Mouse (Mus musculus) midbrain, embryonic 11.5 days (tissue): ENCODE data around the gene Ebp. TPM values are rescaled to one million over a fixed set of nuclear protein-coding genes. Genes with fewer than 3 reads are reported as not detected.

Experiments used
- ATAC-seq: fragments of 200-750 bp; cut with Nextera tagmentation; 2 replicates; pipeline ENCODE4 v1.8.0; 2017; ENCODE audit warnings: moderate TSS enrichment, moderate library complexity; ENCODE audit not compliant: low FRiP score
- DNase-seq: peaks from one replicate; pipeline ENCODE4 v3.0.0; 2015; ENCODE audit warnings: low spot score; ENCODE audit errors: missing footprints
- H3K27ac ChIP-seq: fragments of 300-500 bp; sonication (generic); 2 replicates; pipeline ENCODE4 v1.5.1; 2014; ENCODE audit warnings: low read depth, low read length
- H3K27me3 ChIP-seq: fragments of 300-500 bp; sonication (generic); 2 replicates; pipeline ENCODE4 v1.6.1; 2014; ENCODE audit warnings: mild to moderate bottlenecking, low read length, moderate library complexity, mixed read lengths; ENCODE audit not compliant: control insufficient read depth, insufficient read depth
- H3K36me3 ChIP-seq: fragments of 300-500 bp; sonication (generic); 2 replicates; pipeline ENCODE4 v1.6.1; 2014; ENCODE audit warnings: mild to moderate bottlenecking, low read length, moderate library complexity, mixed read lengths; ENCODE audit not compliant: control insufficient read depth, insufficient read depth
- H3K4me1 ChIP-seq: fragments of 300-500 bp; sonication (generic); 2 replicates; pipeline ENCODE4 v1.6.1; 2014; ENCODE audit warnings: low read length; ENCODE audit not compliant: control insufficient read depth, insufficient read depth
- H3K4me2 ChIP-seq: fragments of 300-500 bp; sonication (generic); 2 replicates; pipeline ENCODE4 v1.6.1; 2014; ENCODE audit warnings: mild to moderate bottlenecking, moderate library complexity
- H3K4me3 ChIP-seq: fragments of 300-500 bp; sonication (generic); 2 replicates; pipeline ENCODE4 v1.5.1; 2014; ENCODE audit warnings: low read depth, low read length
- H3K9ac ChIP-seq: fragments of 300-500 bp; sonication (generic); 2 replicates; pipeline ENCODE4 v1.6.1; 2014; ENCODE audit warnings: low read length
- H3K9me3 ChIP-seq: fragments of 300-500 bp; sonication (generic); 2 replicates; pipeline ENCODE4 v1.6.1; 2016; ENCODE audit warnings: low read length; ENCODE audit not compliant: control insufficient read depth
- WGBS: fragments of 180-500 bp; shearing (Covaris S2); extraction: QIAGEN DNeasy Blood & Tissue Kit; methylation state at CpG from one replicate; pipeline ENCODE4 v1.1.7; 2014; 5-methylcytosine and 5-hydroxymethylcytosine counted together
- polyA plus RNA-seq: library from polyadenylated mRNA; unstranded; fragments of >200 nt; fragmentation: Nextera tagmentation; extraction: Ambion mirVana; gene quantifications from 2 replicates; pipeline ENCODE4 v1.2.1, GENCODE M21; 2014

The Ebp gene
- polyA plus RNA-seq, 1 experiment from 2014 or later, result 36.1 TPM

- no peaks in the 10 kb centered on the region for H3K4me1 ChIP-seq
- peak overlapping the region; percentile 55 for H3K4me3 ChIP-seq
- no peaks in the 10 kb centered on the region for H3K36me3 ChIP-seq
- H3K9me3 ChIP-seq, result no peaks in the 10 kb centered on the region
- WGBS, result 15% methylated on average over 4 of the region's 4 CpGs
- no peaks in the 10 kb centered on the region for H3K27me3 ChIP-seq
- H3K9ac ChIP-seq, result peak overlapping the region; percentile 55
- peak overlapping the region; percentile 51 for H3K4me2 ChIP-seq
- DNase-seq (no peak), ATAC-seq (no peak)
- no peak overlapping the region for H3K27ac ChIP-seq
Observed at GRCm38 (mm10) chrX:8175169-8175503, 18.2 kb downstream of the Ebp start.

- Histone ChIP-seq H3K27me3 (no peaks in the 10 kb centered on the region), H3K4me1 (no peaks in the 10 kb centered on the region), H3K36me3 (no peaks in the 10 kb centered on the region), H3K9me3 (no peaks in the 10 kb centered on the region), H3K9ac (no peak overlapping the region), H3K4me2 (no peak overlapping the region), H3K4me3 (no peak overlapping the region), H3K27ac (no peak overlapping the region)
- WGBS, result 94% methylated on average over 10 of the region's 10 CpGs
- DNase-seq, result no peak
- no peak for ATAC-seq
Observed at GRCm38 (mm10) chrX:8167716-8168647, 25.3 kb downstream of the Ebp start.

GRCm38 (mm10) chrX:8164471-8164870 lies 28.8 kb downstream of the Ebp start:
- WGBS, result 88% methylated on average over 4 of the region's 4 CpGs
- H3K36me3 ChIP-seq, result no peaks in the 10 kb centered on the region
- H3K27me3 ChIP-seq, result no peaks in the 10 kb centered on the region
- H3K9ac ChIP-seq, result no peak overlapping the region
- no peaks in the 10 kb centered on the region for H3K4me1 ChIP-seq
- DNase-seq (no peak), ATAC-seq (no peak)
- no peak overlapping the region for H3K27ac ChIP-seq
- no peaks in the 10 kb centered on the region for H3K9me3 ChIP-seq
- H3K4me3 ChIP-seq, result no peak overlapping the region
- H3K4me2 ChIP-seq, result no peak overlapping the region

- no peak overlapping the region for H3K4me2 ChIP-seq
- no peak overlapping the region for H3K9ac ChIP-seq
- ATAC-seq (no peak), DNase-seq (no peak)
- H3K27me3 ChIP-seq, result no peaks in the 10 kb centered on the region
- 94% methylated on average over 5 of the region's 5 CpGs for WGBS
- no peaks in the 10 kb centered on the region for H3K9me3 ChIP-seq
- H3K36me3 ChIP-seq, result no peaks in the 10 kb centered on the region
- H3K4me1 ChIP-seq, result no peaks in the 10 kb centered on the region
- no peak overlapping the region for H3K27ac ChIP-seq
- H3K4me3 ChIP-seq, result no peak overlapping the region
Observed at GRCm38 (mm10) chrX:8163076-8163475, 30.2 kb downstream of the Ebp start.

GRCm38 (mm10) chrX:8145153-8145991 lies 47.9 kb downstream of the Ebp start, which contains the start of gene Rbm3:
Gene Rbm3 (minus strand): TSS chrX:8145880.
- ATAC-seq (peak; percentile 94), DNase-seq (peak; percentile 93)
- Histone ChIP-seq H3K27me3 (no peaks in the 10 kb centered on the region), H3K36me3 (peaks cover 8% of the 10 kb centered on the region), H3K4me3 (peak within 1 kb of the TSS; percentile 57), H3K4me1 (peaks cover 7% of the 10 kb centered on the region), H3K4me2 (peak within 1 kb of the TSS; percentile 70), H3K9ac (peak within 1 kb of the TSS; percentile 92), H3K27ac (peak within 1 kb of the TSS; percentile 89), H3K9me3 (no peaks in the 10 kb centered on the region)
- 26% methylated on average over 58 of the region's 65 CpGs for WGBS

- Histone ChIP-seq H3K4me3 (peak overlapping the region; percentile 57), H3K9ac (peak overlapping the region; percentile 92; the same call in 1 of the 2 replicates), H3K4me2 (peak overlapping the region; percentile 70), H3K27me3 (no peaks in the 10 kb centered on the region), H3K36me3 (peaks cover 8% of the 10 kb centered on the region), H3K27ac (no peak overlapping the region), H3K9me3 (no peaks in the 10 kb centered on the region), H3K4me1 (peaks cover 7% of the 10 kb centered on the region)
- 75% methylated on average over 7 of the region's 7 CpGs for WGBS
- DNase-seq, result no peak
- no peak for ATAC-seq
Observed at GRCm38 (mm10) chrX:8143750-8144149, 49.6 kb downstream of the Ebp start.

GRCm38 (mm10) chrX:8142948-8143347 lies 50.4 kb downstream of the Ebp start:
- Histone ChIP-seq H3K27ac (no peak overlapping the region), H3K4me3 (no peak overlapping the region), H3K4me1 (peaks cover 7% of the 10 kb centered on the region), H3K9me3 (no peaks in the 10 kb centered on the region), H3K4me2 (no peak overlapping the region), H3K36me3 (peaks cover 8% of the 10 kb centered on the region), H3K27me3 (no peaks in the 10 kb centered on the region), H3K9ac (no peak overlapping the region)
- DNase-seq (no peak), ATAC-seq (no peak)
- WGBS, result 89% methylated on average over 7 of the region's 7 CpGs

GRCm38 (mm10) chrX:8141058-8141457 lies 52.3 kb downstream of the Ebp start:
- H3K27me3 ChIP-seq, result no peaks in the 10 kb centered on the region
- ATAC-seq, result no peak
- DNase-seq, result no peak
- no peak overlapping the region for H3K27ac ChIP-seq
- no peak overlapping the region for H3K9ac ChIP-seq
- no peak overlapping the region for H3K4me3 ChIP-seq
- peaks cover 8% of the 10 kb centered on the region for H3K36me3 ChIP-seq
- H3K4me1 ChIP-seq, result peaks cover 7% of the 10 kb centered on the region
- WGBS, result 81% methylated on average over 3 of the region's 3 CpGs
- H3K4me2 ChIP-seq, result no peak overlapping the region
- no peaks in the 10 kb centered on the region for H3K9me3 ChIP-seq

GRCm38 (mm10) chrX:8140446-8140845 lies 52.9 kb downstream of the Ebp start:
- Histone ChIP-seq H3K27me3 (no peaks in the 10 kb centered on the region), H3K9ac (no peak overlapping the region), H3K4me1 (peaks cover 7% of the 10 kb centered on the region), H3K36me3 (peaks cover 8% of the 10 kb centered on the region), H3K4me3 (no peak overlapping the region), H3K9me3 (no peaks in the 10 kb centered on the region), H3K4me2 (no peak overlapping the region), H3K27ac (no peak overlapping the region)
- DNase-seq, result no peak
- WGBS, result 87% methylated on average over 2 of the region's 2 CpGs
- no peak for ATAC-seq
